Mouse (Mus musculus): Measurements from ENCODE around the gene Rps6kl1. TPM values are rescaled to one million over a fixed set of nuclear protein-coding genes. Genes with fewer than 3 reads are reported as not detected.

Rps6kl1 gene
- 0.39 TPM for polyA plus RNA-seq (2012; fragmentation: generic; extraction: Trizol)
- long read RNA-seq, experiment 1 = 0 reads
- long read RNA-seq, experiment 2 = 0 reads

DNA sequence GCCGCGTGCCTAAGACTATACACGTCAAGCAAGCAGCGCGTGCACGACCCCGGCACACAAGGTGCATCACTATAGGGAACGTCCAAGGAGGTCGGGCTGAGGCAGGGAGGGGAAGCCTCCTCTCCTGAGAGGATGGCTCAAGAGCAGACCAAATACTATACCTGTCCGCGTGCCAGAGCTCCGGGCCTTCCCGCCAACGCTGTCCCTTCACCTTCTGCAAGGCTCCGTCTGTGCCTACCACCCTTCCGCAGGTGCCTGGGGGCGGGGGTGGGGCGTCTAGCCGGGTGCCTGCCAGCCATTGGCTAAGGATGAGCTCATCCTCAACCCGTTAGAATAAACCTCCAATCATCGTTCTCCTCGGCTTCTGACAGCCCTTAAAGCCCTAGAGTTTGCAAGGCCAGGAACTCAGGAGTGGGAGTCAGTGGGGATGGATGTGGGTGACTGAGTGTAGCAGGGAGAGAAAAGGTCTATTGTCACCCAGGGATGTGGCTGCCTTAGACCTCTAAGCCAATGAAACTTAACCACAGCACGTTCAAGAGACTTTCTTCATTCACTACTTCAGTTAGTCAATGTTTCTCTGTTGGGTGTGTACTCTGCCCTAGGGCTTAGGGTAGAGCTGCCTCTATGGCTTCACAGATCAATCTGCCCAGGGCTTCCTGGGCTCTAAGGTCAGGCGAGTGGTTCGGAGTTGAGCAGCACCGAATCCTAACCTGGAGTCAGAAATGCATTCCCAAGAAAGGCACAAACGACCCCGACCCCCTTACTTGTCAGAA is at the start of gene Rps6kl1:
Gene Rps6kl1, minus strand, starts transcription at position 263 of the 773 bp plus-strand sequence.
- TF ChIP-seq MYOG (IDR thresholded peaks at IDR 0.05; ENCODE audit: control insufficient read depth, extremely low read depth, insufficient read length) (no peak), USF1 (IDR thresholded peaks at IDR 0.05; ENCODE audit: low read depth) (no peak), CTCF (IDR thresholded peaks at IDR 0.05; ENCODE audit: control insufficient read depth, insufficient read depth, insufficient read length) (no peak)
- Histone ChIP-seq H3K4me3 (ENCODE audit: insufficient read depth, poor library complexity, severe bottlenecking) (no peak within 1 kb of the TSS), H3K27me3 (ENCODE audit: control insufficient read depth, insufficient read depth, insufficient read length) (no peaks in the 10 kb centered on the region), H3K36me3 (ENCODE audit: control insufficient read depth, insufficient read depth) (no peaks in the 10 kb centered on the region), H3K79me3 (ENCODE audit: low read depth) (no peaks in the 10 kb centered on the region), H3ac (ENCODE audit: control insufficient read depth, insufficient read length, low read depth) (no peak within 1 kb of the TSS), H3K79me2 (ENCODE audit: control insufficient read depth, insufficient read depth) (no peaks in the 10 kb centered on the region)

DNA sequence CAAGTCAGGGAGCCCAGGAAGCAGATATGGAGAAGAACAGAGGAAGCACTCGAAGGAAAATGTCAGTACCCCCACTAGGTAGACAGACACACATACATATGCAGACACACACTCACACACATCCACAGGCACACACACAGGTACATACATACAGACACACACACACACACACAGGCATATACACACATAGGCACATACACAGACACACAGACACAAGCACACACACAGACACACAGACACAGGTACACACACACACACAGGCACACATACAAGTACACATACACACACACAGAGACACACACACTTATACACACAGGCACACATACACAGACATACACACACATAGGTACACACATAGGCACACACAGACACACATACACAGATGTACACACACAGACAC is 48.9 kb upstream of the Rps6kl1 start:
- Histone ChIP-seq H3K4me3 (ENCODE audit: insufficient read depth, poor library complexity, severe bottlenecking) (no peak overlapping the region), H3K36me3 (ENCODE audit: control insufficient read depth, insufficient read depth) (no peaks in the 10 kb centered on the region), H3K79me3 (ENCODE audit: low read depth) (no peaks in the 10 kb centered on the region), H3ac (ENCODE audit: control insufficient read depth, insufficient read length, low read depth) (no peak overlapping the region), H3K27me3 (ENCODE audit: control insufficient read depth, insufficient read depth, insufficient read length) (no peaks in the 10 kb centered on the region), H3K79me2 (ENCODE audit: control insufficient read depth, insufficient read depth) (no peaks in the 10 kb centered on the region)
- TF ChIP-seq MYOG (IDR thresholded peaks at IDR 0.05; ENCODE audit: control insufficient read depth, extremely low read depth, insufficient read length) (no peak), CTCF (IDR thresholded peaks at IDR 0.05; ENCODE audit: control insufficient read depth, insufficient read depth, insufficient read length) (no peak), USF1 (IDR thresholded peaks at IDR 0.05; ENCODE audit: low read depth) (no peak), CEBPB (IDR thresholded peaks at IDR 0.05; ENCODE audit: low read depth) (no peak), MYOD1 (IDR thresholded peaks at IDR 0.05; ENCODE audit: control insufficient read depth, insufficient read length, low read depth) (no peak), FOSL1 (IDR thresholded peaks at IDR 0.05; ENCODE audit: insufficient read depth, low read length, poor library complexity, severe bottlenecking) (no peak), MAX (IDR thresholded peaks at IDR 0.05) (no peak)

DNA sequence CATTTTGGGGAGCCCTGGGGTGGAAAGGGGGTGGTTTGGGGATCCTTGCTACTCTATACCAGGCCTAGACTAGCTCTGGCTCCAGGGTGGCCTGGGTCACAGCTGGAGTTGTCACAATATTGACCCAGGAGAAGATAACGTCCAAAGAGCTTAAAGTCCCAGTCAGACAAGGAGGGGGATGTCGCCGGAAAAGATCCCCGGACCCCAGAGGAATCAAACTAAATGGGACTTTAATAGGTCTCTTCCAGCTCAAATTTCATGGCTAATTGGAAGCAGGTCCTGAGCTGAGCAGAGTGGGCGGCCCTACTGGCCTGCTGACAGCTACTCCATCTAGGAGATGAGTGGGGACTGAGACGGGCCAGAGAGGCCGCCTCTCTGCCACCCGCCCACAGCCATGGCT is 46.9 kb upstream of the Rps6kl1 start:
- Histone ChIP-seq H3ac (ENCODE audit: control insufficient read depth, insufficient read length, low read depth) (no peak overlapping the region), H3K79me3 (ENCODE audit: low read depth) (no peaks in the 10 kb centered on the region), H3K27me3 (ENCODE audit: control insufficient read depth, insufficient read depth, insufficient read length) (no peaks in the 10 kb centered on the region), H3K4me3 (ENCODE audit: insufficient read depth, poor library complexity, severe bottlenecking) (no peak overlapping the region), H3K79me2 (ENCODE audit: control insufficient read depth, insufficient read depth) (no peaks in the 10 kb centered on the region), H3K36me3 (ENCODE audit: control insufficient read depth, insufficient read depth) (no peaks in the 10 kb centered on the region)
- TF ChIP-seq MYOD1 (IDR thresholded peaks at IDR 0.05; ENCODE audit: control insufficient read depth, insufficient read length, low read depth) (no peak), MAX (IDR thresholded peaks at IDR 0.05) (no peak), CTCF (IDR thresholded peaks at IDR 0.05; ENCODE audit: control insufficient read depth, insufficient read depth, insufficient read length) (no peak), USF1 (IDR thresholded peaks at IDR 0.05; ENCODE audit: low read depth) (no peak), CEBPB (IDR thresholded peaks at IDR 0.05; ENCODE audit: low read depth) (no peak), MYOG (IDR thresholded peaks at IDR 0.05; ENCODE audit: control insufficient read depth, extremely low read depth, insufficient read length) (no peak), FOSL1 (IDR thresholded peaks at IDR 0.05; ENCODE audit: insufficient read depth, low read length, poor library complexity, severe bottlenecking) (no peak)

DNA sequence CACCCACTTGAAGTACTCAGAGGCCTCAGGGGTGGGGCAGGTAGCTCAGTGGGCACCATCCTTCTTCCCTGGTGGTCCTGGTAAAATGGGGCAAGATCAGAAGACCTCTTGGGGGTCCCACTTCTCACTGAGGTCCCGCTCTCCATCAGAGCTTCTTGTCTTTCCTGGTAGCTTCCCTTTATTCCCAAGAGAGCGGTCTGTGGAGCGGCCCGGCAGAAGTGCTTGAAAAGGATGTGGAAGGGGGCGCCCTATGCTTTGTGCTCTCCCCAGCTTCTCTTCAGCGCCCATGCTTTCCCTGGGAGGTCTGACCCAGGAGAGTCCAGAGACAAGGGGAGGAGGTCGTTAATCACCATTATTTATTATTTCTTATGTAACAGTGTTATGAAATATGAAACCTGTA is 46.3 kb upstream of the Rps6kl1 start:
- TF ChIP-seq CTCF (IDR thresholded peaks at IDR 0.05; ENCODE audit: control insufficient read depth, insufficient read depth, insufficient read length) (no peak), CEBPB (IDR thresholded peaks at IDR 0.05; ENCODE audit: low read depth) (no peak), USF1 (IDR thresholded peaks at IDR 0.05; ENCODE audit: low read depth) (no peak), MYOD1 (IDR thresholded peaks at IDR 0.05; ENCODE audit: control insufficient read depth, insufficient read length, low read depth) (no peak), FOSL1 (IDR thresholded peaks at IDR 0.05; ENCODE audit: insufficient read depth, low read length, poor library complexity, severe bottlenecking) (no peak), MAX (IDR thresholded peaks at IDR 0.05) (no peak), MYOG (IDR thresholded peaks at IDR 0.05; ENCODE audit: control insufficient read depth, extremely low read depth, insufficient read length) (no peak)
- no peak overlapping the region for H3ac ChIP-seq (ENCODE audit: control insufficient read depth, insufficient read length, low read depth)
- no peaks in the 10 kb centered on the region for H3K79me3 ChIP-seq (ENCODE audit: low read depth)
- no peak overlapping the region for H3K4me3 ChIP-seq (ENCODE audit: insufficient read depth, poor library complexity, severe bottlenecking)
- H3K36me3 ChIP-seq (ENCODE audit: control insufficient read depth, insufficient read depth) = no peaks in the 10 kb centered on the region
- H3K79me2 ChIP-seq (ENCODE audit: control insufficient read depth, insufficient read depth) = no peaks in the 10 kb centered on the region
- H3K27me3 ChIP-seq (ENCODE audit: control insufficient read depth, insufficient read depth, insufficient read length) = no peaks in the 10 kb centered on the region

DNA sequence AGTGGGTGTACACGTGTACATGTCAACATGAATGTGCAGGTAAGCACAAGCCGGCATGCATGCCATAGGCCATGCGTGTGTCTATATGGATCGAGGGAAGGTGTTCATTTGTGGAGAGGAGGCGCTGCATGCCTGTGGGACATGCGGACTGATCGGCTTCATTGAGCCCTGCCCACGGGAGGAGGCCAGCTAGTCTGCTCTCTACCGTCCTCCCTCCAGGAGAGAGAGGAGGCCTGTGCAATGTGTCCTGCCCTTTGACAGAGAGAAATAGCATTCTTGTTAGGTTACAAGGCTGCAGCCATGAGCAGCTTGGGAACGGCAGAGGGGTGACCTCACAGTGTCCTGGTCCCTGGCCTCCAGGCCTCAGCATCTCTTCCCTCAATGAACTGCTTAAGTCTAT is 45.1 kb upstream of the Rps6kl1 start:
- no peak for TF ChIP-seq USF1 (IDR thresholded peaks at IDR 0.05; ENCODE audit: low read depth)
- no peak for TF ChIP-seq CTCF (IDR thresholded peaks at IDR 0.05; ENCODE audit: control insufficient read depth, insufficient read depth, insufficient read length)
- TF ChIP-seq MYOD1 (IDR thresholded peaks at IDR 0.05; ENCODE audit: control insufficient read depth, insufficient read length, low read depth) = no peak
- TF ChIP-seq FOSL1 (IDR thresholded peaks at IDR 0.05; ENCODE audit: insufficient read depth, low read length, poor library complexity, severe bottlenecking) = no peak
- TF ChIP-seq CEBPB (IDR thresholded peaks at IDR 0.05; ENCODE audit: low read depth) = no peak
- H3K4me3 ChIP-seq (ENCODE audit: insufficient read depth, poor library complexity, severe bottlenecking) = no peak overlapping the region
- no peaks in the 10 kb centered on the region for H3K79me2 ChIP-seq (ENCODE audit: control insufficient read depth, insufficient read depth)
- no peaks in the 10 kb centered on the region for H3K36me3 ChIP-seq (ENCODE audit: control insufficient read depth, insufficient read depth)
- H3K79me3 ChIP-seq (ENCODE audit: low read depth) = no peaks in the 10 kb centered on the region
- no peaks in the 10 kb centered on the region for H3K27me3 ChIP-seq (ENCODE audit: control insufficient read depth, insufficient read depth, insufficient read length)
- no peak overlapping the region for H3ac ChIP-seq (ENCODE audit: control insufficient read depth, insufficient read length, low read depth)

DNA sequence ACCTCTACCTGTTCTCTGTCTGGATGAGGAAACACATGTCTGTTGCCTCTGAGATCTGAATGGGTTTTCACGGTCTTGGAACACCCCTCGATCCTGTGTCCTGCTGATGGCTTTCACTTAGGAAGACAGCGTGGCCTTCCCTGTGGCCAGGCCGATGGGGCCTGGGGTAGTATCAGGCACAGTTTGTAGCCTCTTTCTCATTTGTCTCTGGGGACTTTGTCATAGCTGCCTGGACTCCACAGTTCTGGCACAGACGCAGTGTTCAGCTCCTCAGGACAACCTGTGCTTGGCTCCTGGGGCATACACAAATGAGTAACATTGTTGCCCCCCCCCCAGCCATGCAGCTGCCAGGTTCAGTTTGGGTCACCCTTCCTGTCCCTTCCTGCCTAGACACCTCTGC is 44.0 kb upstream of the Rps6kl1 start:
- H3K4me3 ChIP-seq (ENCODE audit: insufficient read depth, poor library complexity, severe bottlenecking) = no peak overlapping the region
- no peaks in the 10 kb centered on the region for H3K27me3 ChIP-seq (ENCODE audit: control insufficient read depth, insufficient read depth, insufficient read length)
- TF ChIP-seq CEBPB (IDR thresholded peaks at IDR 0.05; ENCODE audit: low read depth) = no peak
- no peak for TF ChIP-seq MYOG (IDR thresholded peaks at IDR 0.05; ENCODE audit: control insufficient read depth, extremely low read depth, insufficient read length)
- TF ChIP-seq MYOD1 (IDR thresholded peaks at IDR 0.05; ENCODE audit: control insufficient read depth, insufficient read length, low read depth) = no peak
- no peak for TF ChIP-seq USF1 (IDR thresholded peaks at IDR 0.05; ENCODE audit: low read depth)
- TF ChIP-seq CTCF (IDR thresholded peaks at IDR 0.05; ENCODE audit: control insufficient read depth, insufficient read depth, insufficient read length) = no peak
- no peak for TF ChIP-seq MAX (IDR thresholded peaks at IDR 0.05)
- TF ChIP-seq FOSL1 (IDR thresholded peaks at IDR 0.05; ENCODE audit: insufficient read depth, low read length, poor library complexity, severe bottlenecking) = no peak
- no peak overlapping the region for H3ac ChIP-seq (ENCODE audit: control insufficient read depth, insufficient read length, low read depth)
- no peaks in the 10 kb centered on the region for H3K36me3 ChIP-seq (ENCODE audit: control insufficient read depth, insufficient read depth)
- H3K79me3 ChIP-seq (ENCODE audit: low read depth) = no peaks in the 10 kb centered on the region
- no peaks in the 10 kb centered on the region for H3K79me2 ChIP-seq (ENCODE audit: control insufficient read depth, insufficient read depth)

Measured in C2C12 (cell line).